Mouse (Mus musculus) left cerebral cortex, adult 9 months (tissue): Measurements from ENCODE around the gene Cd69.

ENCODE experiments used
- DNase-seq, 2 experiments: peaks; one replicate each; pipeline ENCODE4 v3.0.0; 2022; ENCODE audit warnings: low spot score in 2 of 2

Gene Cd69

DNA sequence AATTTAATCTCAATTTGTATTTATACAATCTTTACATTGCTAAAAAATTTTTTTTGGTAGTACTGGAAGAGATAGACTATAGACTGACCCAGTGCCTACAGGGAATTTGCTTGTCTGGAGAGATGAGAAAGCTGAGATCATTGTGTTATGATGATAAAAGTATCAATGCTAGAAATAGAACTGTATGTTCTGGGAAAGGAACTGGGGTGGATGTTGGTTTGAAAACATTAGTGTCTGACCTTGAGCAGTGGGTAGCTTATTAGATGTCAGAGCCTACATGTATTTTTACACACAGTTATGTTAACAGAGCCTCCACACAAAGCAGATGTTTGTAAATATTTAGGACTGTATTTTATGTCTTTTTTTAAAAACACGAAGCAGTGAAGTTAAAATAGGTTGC lies 51.1 kb downstream of the Cd69 start:
- no peak for DNase-seq

DNA sequence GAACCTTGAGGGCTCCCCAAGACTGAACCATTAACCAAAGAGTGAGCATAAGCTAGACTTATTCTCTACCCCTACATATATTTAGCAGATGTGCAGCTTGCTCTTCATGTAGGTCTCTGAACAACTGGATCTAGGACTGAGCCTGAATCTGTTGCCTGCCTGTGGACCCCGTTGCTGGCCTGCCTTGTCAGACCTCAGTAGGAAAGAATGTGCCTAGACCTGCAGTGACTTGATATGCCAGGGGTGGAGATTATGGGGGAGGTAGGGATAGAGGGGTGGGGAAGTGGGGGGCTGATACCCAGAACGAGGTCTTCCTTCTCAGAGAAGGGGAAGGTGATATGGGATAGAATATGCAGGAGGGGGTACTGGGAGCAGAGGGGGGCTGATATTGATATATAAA lies 51.6 kb downstream of the Cd69 start:
- no peak for DNase-seq

DNA sequence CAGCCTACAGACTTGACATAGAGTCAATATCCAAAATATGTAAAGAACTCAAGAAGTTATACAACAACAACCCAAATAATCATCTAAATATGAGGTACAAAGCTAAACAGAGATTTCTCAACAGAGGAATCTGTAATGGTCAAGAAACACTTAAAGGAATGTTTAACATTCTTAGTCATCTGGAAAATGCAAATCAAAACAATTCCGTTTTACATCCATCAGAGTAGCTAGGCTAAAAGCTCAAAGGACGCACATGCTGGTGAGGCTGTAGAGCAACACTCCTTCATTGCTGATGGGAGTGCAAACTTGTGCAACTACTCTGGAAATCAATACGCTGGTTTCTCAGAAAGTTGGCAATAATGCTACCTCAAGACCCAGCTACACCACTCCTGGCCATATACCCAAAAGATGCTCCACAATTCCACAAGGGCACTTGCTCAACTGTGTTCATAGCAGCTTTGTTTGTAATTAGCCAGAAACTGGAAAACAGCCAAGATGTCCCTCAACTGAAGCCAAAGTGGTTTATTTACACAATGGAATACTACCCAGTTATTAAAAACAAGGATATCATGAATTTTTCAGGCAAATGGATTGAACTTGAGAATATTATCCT lies 52.9 kb downstream of the Cd69 start:
- DNase-seq, result no peak

DNA sequence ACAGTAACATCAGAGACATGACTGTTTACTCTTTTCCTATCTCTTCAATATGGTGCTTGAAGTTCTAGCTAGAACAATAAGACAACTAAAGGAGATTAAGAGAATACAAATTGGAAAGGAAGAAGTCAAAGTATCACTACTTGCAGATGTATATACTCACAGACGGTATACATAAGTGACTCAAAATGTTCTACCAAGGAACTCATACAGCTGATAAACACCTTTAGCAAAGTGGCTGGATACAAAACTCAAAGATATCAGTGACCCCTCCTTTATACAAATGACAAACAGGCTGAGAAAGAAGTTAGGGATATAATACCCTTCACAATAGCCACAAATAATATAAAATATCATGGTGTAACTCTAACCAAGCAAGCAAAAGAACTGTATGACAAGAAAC lies 54.2 kb downstream of the Cd69 start:
- no peak for DNase-seq

GRCm38 (mm10) chr6:129219897-129220517 lies 55.2 kb downstream of the Cd69 start:
- DNase-seq, result no peak

- no peak for DNase-seq
Measured at GRCm38 (mm10) chr6:129218191-129218696, 57.0 kb downstream of the Cd69 start.
